Mouse (Mus musculus): Measurements from ENCODE around the gene Slc4a1.

Gene Slc4a1

GRCm38 (mm10) chr11:102374108-102374725, 8.2 kb upstream of the Slc4a1 start:
- DNase-seq, result no peak

- no peak for DNase-seq
Observed at GRCm38 (mm10) chr11:102373646-102374045, 7.6 kb upstream of the Slc4a1 start.

- DNase-seq, result no peak
Observed at GRCm38 (mm10) chr11:102372936-102373335, 6.9 kb upstream of the Slc4a1 start.

GRCm38 (mm10) chr11:102371926-102372685, 6.1 kb upstream of the Slc4a1 start:
- no peak for DNase-seq

- DNase-seq, result no peak
Observed at GRCm38 (mm10) chr11:102370285-102370684, 4.3 kb upstream of the Slc4a1 start.

GRCm38 (mm10) chr11:102369263-102369662, 3.3 kb upstream of the Slc4a1 start:
- no peak for DNase-seq

- no peak for DNase-seq
Observed at GRCm38 (mm10) chr11:102368347-102368746, 2.3 kb upstream of the Slc4a1 start.

GRCm38 (mm10) chr11:102367504-102368280, 1.7 kb upstream of the Slc4a1 start:
- no peak for DNase-seq

- no peak for DNase-seq
Observed at GRCm38 (mm10) chr11:102365699-102366098, 304 bp downstream of the Slc4a1 start.

GRCm38 (mm10) chr11:102364570-102365371, 1.2 kb downstream of the Slc4a1 start:
- DNase-seq, result no peak

- DNase-seq, result no peak
Observed at GRCm38 (mm10) chr11:102363623-102364022, 2.4 kb downstream of the Slc4a1 start.

- DNase-seq, result no peak
Observed at GRCm38 (mm10) chr11:102361776-102362495, 4.1 kb downstream of the Slc4a1 start.

- DNase-seq, result no peak
Observed at GRCm38 (mm10) chr11:102358365-102358764, 7.6 kb downstream of the Slc4a1 start.

- DNase-seq, result no peak
Observed at GRCm38 (mm10) chr11:102356636-102357350, 9.2 kb downstream of the Slc4a1 start.

- no peak for DNase-seq
Observed at GRCm38 (mm10) chr11:102356190-102356589, 9.8 kb downstream of the Slc4a1 start.

- DNase-seq, result no peak
Observed at GRCm38 (mm10) chr11:102355501-102355900, 10.5 kb downstream of the Slc4a1 start.

- peak; percentile 82 for DNase-seq
Observed at GRCm38 (mm10) chr11:102353021-102353431, 13.0 kb downstream of the Slc4a1 start.

GRCm38 (mm10) chr11:102352378-102352777, 13.6 kb downstream of the Slc4a1 start:
- peak; percentile 58 for DNase-seq

GRCm38 (mm10) chr11:102350981-102351523, 15.0 kb downstream of the Slc4a1 start:
- DNase-seq, result no peak

- DNase-seq, result no peak
Observed at GRCm38 (mm10) chr11:102350416-102350815, 15.6 kb downstream of the Slc4a1 start.

Measured in cerebellum, adult 9-10 months (tissue).